Mouse (Mus musculus) brain, embryonic 14.5 days (tissue): ENCODE measurements at regions not wholly inside any gene's neighbourhood (a gene's known extent, or its start where the extent isn't known, plus 50 kb on each side); places are given as distances from the start of the nearest gene placed in this dataset.

Experiments used
- CTCF ChIP-seq: fragments of 200-500 bp; IDR thresholded peaks from 2 replicates; pipeline ENCODE4 v1.5.1; 2012; ENCODE audit warnings: inconsistent platforms, mild to moderate bottlenecking, moderate library complexity, borderline replicate concordance; ENCODE audit not compliant: insufficient read depth, insufficient read length; ENCODE audit errors: extremely low read depth
- POLR2A ChIP-seq: fragments of 200-500 bp; IDR thresholded peaks from 2 replicates; pipeline ENCODE4 v1.6.1; 2012; ENCODE audit warnings: mild to moderate bottlenecking, inconsistent platforms, borderline replicate concordance; ENCODE audit not compliant: poor library complexity, insufficient read depth, insufficient read length, severe bottlenecking; ENCODE audit errors: extremely low read depth

DNA sequence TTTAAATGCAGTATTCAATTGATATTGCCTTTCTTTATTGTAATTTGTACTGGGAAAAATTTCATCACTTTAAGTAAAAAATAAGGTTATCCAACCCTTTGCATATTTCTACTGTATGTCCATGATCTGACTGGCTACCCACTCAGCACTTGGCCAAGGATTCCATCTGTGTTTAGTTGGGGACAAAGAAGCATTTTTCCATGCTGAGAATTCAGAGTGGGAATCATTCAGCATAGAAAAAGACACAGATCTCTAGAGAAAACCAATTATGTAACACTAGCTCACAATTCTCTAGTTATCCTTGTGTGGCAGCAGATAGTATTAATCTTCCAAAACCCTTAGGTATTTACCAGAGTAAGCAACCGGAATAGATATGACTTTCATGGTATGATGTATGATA lies 213.5 kb upstream of the Ctso start:
- no peak for TF ChIP-seq CTCF
- TF ChIP-seq POLR2A = no peak
